Mouse (Mus musculus): ENCODE results near the gene Stk16.

The Stk16 gene

DNA sequence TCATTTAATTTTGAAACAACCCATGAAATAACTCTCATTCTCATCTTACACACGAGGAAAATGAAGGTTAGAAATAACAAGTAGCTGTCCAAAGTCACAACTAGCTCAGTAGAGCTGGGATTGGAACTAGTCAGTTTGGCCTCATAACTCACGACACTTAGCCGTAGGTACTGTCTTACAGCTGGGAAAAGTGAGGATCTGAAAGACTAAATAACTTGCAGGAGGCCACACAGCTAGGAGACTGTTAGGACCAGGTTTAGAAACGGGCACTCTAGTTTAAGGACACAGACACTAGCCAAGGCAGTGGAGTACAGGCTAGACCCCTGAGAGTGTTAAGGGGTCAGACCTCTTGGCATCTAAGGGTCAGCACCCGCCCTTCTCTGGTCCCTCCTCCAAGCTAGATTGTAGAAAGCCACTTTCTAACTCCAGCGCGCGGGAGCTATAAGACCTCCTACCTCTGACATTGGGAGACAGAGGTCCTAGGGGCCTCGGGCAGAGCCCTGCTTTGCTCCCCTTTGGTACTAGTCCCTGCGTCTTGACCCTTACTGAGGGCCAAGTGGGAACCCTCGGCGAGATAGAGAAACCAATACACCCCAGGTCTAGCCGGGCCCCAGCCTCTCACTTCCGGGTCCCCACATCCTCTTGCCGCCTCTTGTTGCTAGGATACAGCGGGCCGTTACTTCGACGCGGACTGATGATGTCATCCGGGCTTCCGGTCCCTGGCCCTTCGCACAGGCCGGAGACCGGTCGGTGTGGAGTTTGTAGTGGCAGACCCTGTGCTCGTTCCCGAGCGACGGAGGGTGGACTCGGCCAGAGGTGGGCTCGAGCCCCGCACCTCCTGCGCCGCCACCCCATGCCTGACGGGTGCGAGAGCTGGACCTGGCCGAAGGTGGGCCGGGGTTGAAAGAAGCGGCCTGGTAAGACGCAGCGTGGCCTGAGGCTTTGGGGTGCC is at the start of gene Stk16, which contains the start of gene Glb1l:
TSS of gene Stk16 (plus strand) at position 703 of the 952 bp plus-strand sequence.
TSS of gene Glb1l (minus strand) at position 678 of the 952 bp plus-strand sequence.
- DNase-seq: peak; percentile 95

DNA sequence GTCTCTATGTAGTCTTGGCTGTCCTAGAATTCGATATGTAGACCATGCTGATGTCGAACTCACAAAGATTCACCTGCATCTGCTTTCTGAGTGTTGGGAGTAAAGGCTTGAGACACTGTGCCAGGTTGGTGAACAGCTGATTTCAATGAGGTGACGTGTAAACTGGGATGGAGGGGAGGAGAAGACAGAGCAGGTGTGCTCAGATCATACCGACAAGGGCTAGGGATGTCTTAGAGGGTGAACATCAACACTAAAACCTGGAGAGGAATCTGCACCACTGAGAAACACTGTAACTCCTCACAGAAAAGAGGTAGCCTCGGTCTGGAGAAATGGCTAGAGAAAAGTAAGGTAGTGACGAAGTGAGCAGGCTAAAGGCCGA is 42.6 kb upstream of the Stk16 start:
- no peak for DNase-seq

- DNase-seq: peak; percentile 97
These were observed 41.9 kb upstream of the Stk16 start, which contains the start of gene Zfand2b for GRCm38 (mm10) chr1:75168472-75169464. TSS of gene Zfand2b (plus strand) at chr1:75168646.

DNA sequence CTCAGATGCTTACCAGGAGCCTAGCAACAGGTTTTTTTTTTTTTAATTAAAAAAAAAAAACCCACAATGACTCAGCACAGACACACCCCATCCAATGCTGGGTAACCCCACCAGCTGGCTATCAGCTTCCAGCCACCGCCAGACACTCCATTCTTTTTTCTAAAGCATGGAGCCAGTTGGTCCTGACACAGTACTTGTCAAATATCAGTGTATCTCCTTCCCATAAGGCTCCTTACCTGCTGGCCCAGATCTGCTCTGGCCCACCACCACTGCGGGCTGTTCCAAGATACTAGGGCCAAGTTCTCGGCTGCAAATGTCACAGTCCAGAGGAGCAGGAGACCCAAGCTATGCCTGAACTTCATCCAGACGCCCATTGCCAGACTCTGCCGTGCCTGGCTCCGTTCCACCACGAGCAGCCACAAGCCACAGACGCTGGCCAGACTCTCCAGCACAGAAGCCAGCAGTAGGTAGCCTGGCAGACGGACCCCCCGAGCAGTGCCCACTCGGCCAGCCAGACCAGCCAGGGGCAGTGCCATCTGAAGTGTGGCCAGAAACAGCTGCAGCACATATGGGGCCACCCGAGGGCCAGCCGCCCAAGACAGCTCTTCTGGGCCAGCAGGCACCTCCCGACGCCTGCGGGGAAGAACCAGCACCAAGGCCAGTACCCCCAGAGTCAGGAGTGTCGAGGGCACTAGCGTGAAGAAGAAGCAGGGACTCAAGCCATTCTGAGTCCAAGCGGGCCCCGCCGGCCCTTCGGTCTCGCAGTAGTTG is 31.1 kb upstream of the Stk16 start:
- peak; percentile 75 for DNase-seq

DNA sequence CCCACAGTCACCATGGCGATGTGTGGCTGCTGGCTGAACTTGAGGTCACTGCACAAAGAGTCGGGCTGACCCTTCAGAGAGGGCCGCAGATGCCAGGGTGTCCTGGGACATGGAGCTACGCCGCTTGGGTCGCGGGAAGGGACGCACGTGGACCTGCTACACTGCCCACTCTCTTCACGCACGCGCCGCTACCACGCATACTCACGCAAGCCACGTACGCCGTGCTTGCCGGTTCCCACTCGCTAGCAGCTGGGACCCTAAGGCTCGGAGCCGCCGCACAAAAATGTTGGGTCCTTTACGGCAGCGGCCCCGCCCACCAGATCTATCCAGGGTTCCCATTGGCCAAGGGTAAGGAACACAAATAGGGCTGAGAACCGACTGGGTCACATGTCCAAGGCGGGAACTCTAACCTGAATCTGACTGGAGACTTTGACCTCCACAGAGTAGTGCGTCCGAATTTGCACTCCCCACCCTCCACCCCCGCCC is 30.5 kb upstream of the Stk16 start, which contains the start of gene Abcb6:
TSS of gene Abcb6 (minus strand) at position 288 of the 486 bp plus-strand sequence.
- peak; percentile 90 for DNase-seq

GRCm38 (mm10) chr1:75180741-75181140 is 29.9 kb upstream of the Stk16 start:
- no peak for DNase-seq

DNA sequence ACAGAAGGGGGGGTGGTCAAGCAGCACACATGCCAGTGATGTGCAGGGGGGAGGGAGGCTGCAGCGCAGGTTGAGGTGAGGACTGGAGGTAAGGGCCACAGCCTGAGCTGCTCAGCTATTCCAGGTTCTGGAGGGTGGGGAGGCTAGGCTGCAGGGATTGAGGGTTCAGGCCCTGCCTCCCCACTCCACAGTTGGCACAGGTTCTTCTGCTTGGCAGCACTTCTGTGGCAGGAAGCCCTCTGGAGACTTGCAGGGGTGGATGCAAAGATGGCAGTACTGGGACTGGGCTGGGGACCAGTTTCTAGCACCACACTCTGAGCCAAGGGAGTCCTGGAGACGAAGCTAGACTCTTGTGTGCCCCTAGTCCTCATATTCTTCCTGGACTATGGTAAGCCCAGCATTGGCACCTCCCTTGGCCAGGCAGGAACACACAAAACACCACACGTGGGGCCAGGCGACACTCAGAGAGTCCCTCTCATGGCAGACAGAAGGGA is 29.2 kb upstream of the Stk16 start:
- DNase-seq: peak; percentile 47

- no peak for DNase-seq
These were observed 28.5 kb upstream of the Stk16 start for GRCm38 (mm10) chr1:75182160-75182559.

- peak; percentile 57 for DNase-seq
These were observed 25.1 kb upstream of the Stk16 start for GRCm38 (mm10) chr1:75185495-75185894.

DNA sequence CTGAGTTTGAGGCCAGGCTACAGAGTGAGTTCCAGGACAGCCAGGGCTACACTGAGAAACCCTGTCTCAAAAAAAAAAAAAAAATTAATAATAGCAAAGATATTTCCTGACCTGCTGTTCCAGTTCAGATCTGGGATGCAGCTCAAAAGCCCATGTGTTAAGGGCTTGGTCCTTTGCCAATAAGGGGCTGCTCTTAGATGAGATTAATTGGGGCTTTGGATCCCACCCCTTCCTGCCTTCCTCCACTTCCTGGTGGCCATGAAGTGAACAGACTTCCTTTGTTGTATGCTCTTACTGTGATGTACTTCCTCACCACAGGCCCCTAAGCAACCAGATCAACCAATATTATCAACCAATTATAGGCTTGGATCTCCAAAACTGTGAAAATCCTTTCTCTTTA is 23.5 kb upstream of the Stk16 start:
- DNase-seq: no peak

- no peak for DNase-seq
These were observed 22.6 kb upstream of the Stk16 start for GRCm38 (mm10) chr1:75187914-75188483.

GRCm38 (mm10) chr1:75190577-75190976 is 20.1 kb upstream of the Stk16 start:
- no peak for DNase-seq

DNA sequence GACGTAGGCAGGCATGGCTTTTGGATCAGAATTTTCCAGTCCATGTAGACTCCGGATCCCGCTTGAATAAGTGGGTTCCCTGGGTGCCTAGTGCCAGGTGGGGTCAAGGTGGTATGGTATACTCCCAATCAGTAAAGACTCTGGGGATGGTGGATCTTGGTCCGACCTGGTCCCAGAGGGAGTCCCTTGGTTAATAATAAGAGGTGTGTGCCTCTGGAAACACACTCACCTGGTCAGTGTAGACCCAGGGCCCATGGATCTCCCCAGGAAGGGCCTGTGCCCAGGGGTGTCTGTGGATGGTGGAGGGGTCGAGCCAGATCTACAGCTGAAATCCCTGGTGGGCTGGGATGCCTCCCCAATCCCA is 19.4 kb upstream of the Stk16 start:
- no peak for DNase-seq

GRCm38 (mm10) chr1:75191622-75192402 is 18.8 kb upstream of the Stk16 start, which contains the start of the genes Ankzf1 and Atg9a:
TSS of gene Ankzf1 (plus strand) at chr1:75192151.
TSS of gene Atg9a (minus strand) at chr1:75192196.
- DNase-seq: peak; percentile 99

GRCm38 (mm10) chr1:75192452-75192851 is 18.2 kb upstream of the Stk16 start:
- DNase-seq: peak; percentile 59

DNA sequence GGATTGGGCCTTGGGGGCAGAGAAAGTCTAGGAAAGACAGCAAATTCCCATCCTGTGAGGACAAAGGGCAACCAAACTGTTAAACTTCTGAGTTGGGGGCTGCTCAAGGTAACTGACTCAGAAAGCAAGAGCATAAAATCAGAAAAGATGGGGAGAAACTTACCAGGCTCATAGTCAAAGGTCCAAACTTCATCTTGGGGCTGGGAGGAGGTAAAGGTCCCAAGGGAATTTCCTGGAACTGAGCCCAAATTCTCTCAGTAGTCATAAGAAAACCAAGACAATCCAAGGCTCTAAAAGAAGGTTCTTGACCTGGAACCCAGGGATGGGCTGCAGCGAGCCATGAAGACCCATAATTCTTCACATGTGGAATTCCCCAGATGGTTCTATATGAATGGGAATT is 9.4 kb upstream of the Stk16 start:
- DNase-seq: no peak

GRCm38 (mm10) chr1:75208967-75209678 is 1.5 kb upstream of the Stk16 start:
- no peak for DNase-seq

DNA sequence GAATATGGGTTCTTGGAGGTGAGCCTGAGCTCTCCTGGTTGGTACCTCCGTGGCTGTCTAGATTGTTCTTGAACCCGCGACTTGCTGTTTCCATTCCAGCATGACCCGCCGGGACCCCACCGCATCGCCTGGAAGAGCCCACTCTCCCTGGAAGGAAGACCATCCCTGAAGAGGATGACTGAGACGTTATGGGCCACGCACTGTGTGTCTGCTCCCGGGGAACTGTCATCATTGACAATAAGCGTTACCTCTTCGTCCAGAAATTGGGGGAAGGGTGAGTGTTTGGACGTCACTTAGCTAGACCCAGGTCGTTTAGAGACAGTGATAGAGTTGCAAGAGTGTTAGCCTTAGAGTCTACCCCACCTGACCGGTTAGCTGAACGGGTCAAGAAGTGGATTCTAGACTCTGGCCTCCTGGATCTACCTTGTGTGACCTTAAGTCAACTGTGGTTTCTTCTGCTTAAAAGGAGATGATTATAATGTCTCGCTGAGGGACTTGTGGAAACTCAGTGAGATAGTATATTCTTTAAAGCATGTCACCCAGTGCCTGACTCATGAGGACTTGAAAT is 587 bp downstream of the Stk16 start:
- no peak for DNase-seq

GRCm38 (mm10) chr1:75212542-75212941 is 1.9 kb downstream of the Stk16 start:
- DNase-seq: no peak

GRCm38 (mm10) chr1:75213096-75213495 is 2.5 kb downstream of the Stk16 start:
- no peak for DNase-seq
